Mouse (Mus musculus): Measurements from ENCODE around the gene Gm35315. TPM values are rescaled to one million over a fixed set of nuclear protein-coding genes. Genes with fewer than 3 reads are reported as not detected.

Gm35315 gene
- 0.84 and 0.86 TPM in 2 replicates for polyA plus RNA-seq (2012; rRNA removed)

GRCm38 (mm10) chr5:110094030-110094846 is at the start of gene Gm35315:
TSS of gene Gm35315 (minus strand) at chr5:110094420.

GRCm38 (mm10) chr5:110135293-110136086 is 41.3 kb upstream of the Gm35315 start, which contains the start of gene Chfr:
TSS of gene Chfr (plus strand) at chr5:110135842.

GRCm38 (mm10) chr5:110109991-110110441 is 15.8 kb upstream of the Gm35315 start, which contains the start of gene Zfp605:
TSS of gene Zfp605 (plus strand) at chr5:110110092.

GRCm38 (mm10) chr5:110107581-110108304 is 13.5 kb upstream of the Gm35315 start, which contains the start of gene Gtpbp6:
TSS of gene Gtpbp6 (minus strand) at chr5:110108197.

GRCm38 (mm10) chr5:110099656-110100580 is 5.7 kb upstream of the Gm35315 start, which contains the start of gene Plcxd1:
TSS of gene Plcxd1 (plus strand) at chr5:110099969.

GRCm38 (mm10) chr5:110072413-110072812 is 21.8 kb downstream of the Gm35315 start, which contains the start of gene Gm17655:
TSS of gene Gm17655 (minus strand) at chr5:110072513.

Other genes with a start within 250 kb of the Gm35315 start
- gene Gm15446, start 171.0 kb downstream of the Gm35315 start, polyA plus RNA-seq (2012; rRNA removed), result 0.02 TPM in 2 replicates
- 5.0 and 5.3 TPM in 2 replicates for gene Zfp932, start 97.9 kb downstream of the Gm35315 start, polyA plus RNA-seq (2012; rRNA removed)
- gene Gm17655, start 21.9 kb downstream of the Gm35315 start, polyA plus RNA-seq (2012; rRNA removed), result 0.83 and 1.2 TPM in 2 replicates
- gene Plcxd1, start 5.5 kb upstream of the Gm35315 start, polyA plus RNA-seq (2012; rRNA removed), result 0.07 and 0.18 TPM in 2 replicates
- 17.9 and 19.1 TPM in 2 replicates for gene Gtpbp6, start 13.8 kb upstream of the Gm35315 start, polyA plus RNA-seq (2012; rRNA removed)
- 0.68 and 0.84 TPM in 2 replicates for gene Zfp605, start 15.7 kb upstream of the Gm35315 start, polyA plus RNA-seq (2012; rRNA removed)
- 14.7 and 16.9 TPM in 2 replicates for gene Chfr, start 41.4 kb upstream of the Gm35315 start, polyA plus RNA-seq (2012; rRNA removed)
- 5.0 and 5.1 TPM in 2 replicates for gene Golga3, start 82.3 kb upstream of the Gm35315 start, polyA plus RNA-seq (2012; rRNA removed)
- 5.9 and 7.0 TPM in 2 replicates for gene Ankle2, start 136.6 kb upstream of the Gm35315 start, polyA plus RNA-seq (2012; rRNA removed)
- gene Pgam5, start 175.5 kb upstream of the Gm35315 start, polyA plus RNA-seq (2012; rRNA removed), result 17.6 and 20.1 TPM in 2 replicates
- 14.8 and 17.5 TPM in 2 replicates for gene Pxmp2, start 191.8 kb upstream of the Gm35315 start, polyA plus RNA-seq (2012; rRNA removed)
- 14.8 and 18.5 TPM in 2 replicates for gene Pole, start 191.9 kb upstream of the Gm35315 start, polyA plus RNA-seq (2012; rRNA removed)
- 0.02 TPM in 1 of 2 replicates, not detected in the other for gene P2rx2, start 248.8 kb upstream of the Gm35315 start, polyA plus RNA-seq (2012; rRNA removed)

All from liver, embryonic 14 days (tissue).